Mouse (Mus musculus) forebrain, embryonic 12.5 days (tissue): ENCODE measurements around the gene Tssk2. TPM values are rescaled to one million over a fixed set of nuclear protein-coding genes. Genes with fewer than 3 reads are reported as not detected.
A peak's percentile ranks its signal among the peaks of the same experiment; 100 is the strongest.

Source experiments
- ATAC-seq: fragments of 200-750 bp; cut with Nextera tagmentation; 2 replicates; pipeline ENCODE4 v1.8.0; 2017; ENCODE audit warnings: moderate TSS enrichment; ENCODE audit not compliant: low FRiP score
- H3K27ac ChIP-seq: fragments of 300-500 bp; sonication (generic); 2 replicates; pipeline ENCODE4 v1.5.1; 2016; ENCODE audit warnings: mild to moderate bottlenecking
- H3K27me3 ChIP-seq: fragments of 300-500 bp; sonication (generic); 2 replicates; pipeline ENCODE4 v1.6.1; 2016; ENCODE audit warnings: mild to moderate bottlenecking
- H3K36me3 ChIP-seq: fragments of 300-500 bp; sonication (generic); replicated peaks from 2 replicates; pipeline ENCODE4 v1.6.1; 2016; ENCODE audit warnings: mild to moderate bottlenecking
- H3K4me1 ChIP-seq: fragments of 300-500 bp; sonication (generic); 2 replicates; pipeline ENCODE4 v1.6.1; 2016
- H3K4me2 ChIP-seq: fragments of 300-500 bp; sonication (generic); 2 replicates; pipeline ENCODE4 v1.6.1; 2016; ENCODE audit warnings: mild to moderate bottlenecking, moderate library complexity
- H3K4me3 ChIP-seq: fragments of 300-500 bp; sonication (generic); replicated peaks from 2 replicates; pipeline ENCODE4 v1.5.1; 2016; ENCODE audit warnings: mild to moderate bottlenecking
- H3K9ac ChIP-seq: fragments of 300-500 bp; sonication (generic); 2 replicates; pipeline ENCODE4 v1.6.1; 2016; ENCODE audit warnings: mild to moderate bottlenecking
- H3K9me3 ChIP-seq: fragments of 300-500 bp; sonication (generic); 2 replicates; pipeline ENCODE4 v1.6.1; 2016
- WGBS: fragments of 180-500 bp; shearing (Covaris S2); methylation state at CpG from one replicate; pipeline ENCODE4 v1.1.7; 2016; 5-methylcytosine and 5-hydroxymethylcytosine counted together
- polyA plus RNA-seq: library from polyadenylated mRNA; unstranded; fragments of >200 nt; fragmentation: Nextera tagmentation; extraction: Ambion mirVana; gene quantifications from 2 replicates; pipeline ENCODE4 v1.2.1, GENCODE M21; 2016

The Tssk2 gene
- polyA plus RNA-seq, 1 experiment from 2014 or later = not detected

DNA sequence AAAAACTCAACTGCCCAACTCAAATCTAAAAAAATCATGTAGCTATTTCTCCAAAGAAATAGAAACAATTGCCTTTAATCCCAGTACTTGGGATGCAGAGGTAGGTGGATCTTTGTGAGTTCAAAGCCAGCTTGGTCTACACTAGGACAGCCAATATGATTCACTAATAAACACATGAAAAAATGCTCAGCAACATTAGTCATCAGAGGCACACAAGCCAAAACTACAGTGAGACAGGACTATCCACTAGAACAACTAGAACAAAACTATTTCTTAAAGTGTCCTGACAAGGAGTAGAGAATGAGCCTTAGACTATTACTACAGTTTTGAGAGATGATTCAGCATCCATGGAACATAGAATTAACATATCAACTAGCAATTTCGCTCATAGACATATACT, 22.3 kb upstream of the Tssk2 start:
- Histone ChIP-seq H3K4me2 (no peak overlapping the region), H3K9ac (no peak overlapping the region), H3K9me3 (no peaks in the 10 kb centered on the region), H3K27ac (no peak overlapping the region), H3K27me3 (no peaks in the 10 kb centered on the region), H3K36me3 (peaks cover 30% of the 10 kb centered on the region), H3K4me1 (peaks cover 6% of the 10 kb centered on the region; the same call in 1 of the 2 replicates), H3K4me3 (no peak overlapping the region)
- no peak for ATAC-seq
- WGBS = 96% methylated on average over 1 of the region's 1 CpGs

DNA sequence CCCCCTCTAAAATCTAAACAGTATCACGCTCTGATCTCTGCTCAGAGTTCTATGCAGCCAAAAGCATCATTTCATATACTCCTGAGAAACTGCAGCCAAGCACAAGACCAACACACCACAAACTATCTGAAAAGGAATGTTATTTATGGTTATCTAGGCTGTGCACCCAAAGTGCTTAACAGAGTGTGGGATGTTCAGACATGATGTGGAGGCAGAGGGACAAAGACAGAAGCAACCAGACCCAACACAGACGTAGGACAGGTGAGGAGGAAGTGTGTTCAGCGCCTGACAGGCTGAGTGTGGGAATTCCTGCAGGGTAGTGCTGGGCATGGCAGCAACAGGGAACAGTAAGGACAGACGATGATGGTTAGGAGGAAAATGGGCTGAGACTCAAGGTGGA, 18.9 kb upstream of the Tssk2 start:
- no peaks in the 10 kb centered on the region for H3K9me3 ChIP-seq
- no peak overlapping the region for H3K27ac ChIP-seq
- no peak overlapping the region for H3K9ac ChIP-seq
- no peak for ATAC-seq
- no peaks in the 10 kb centered on the region for H3K27me3 ChIP-seq
- 94% methylated on average over 4 of the region's 4 CpGs for WGBS
- H3K4me1 ChIP-seq = no peaks in the 10 kb centered on the region
- H3K4me2 ChIP-seq = no peak overlapping the region
- H3K36me3 ChIP-seq = peaks cover 23% of the 10 kb centered on the region
- no peak overlapping the region for H3K4me3 ChIP-seq

DNA sequence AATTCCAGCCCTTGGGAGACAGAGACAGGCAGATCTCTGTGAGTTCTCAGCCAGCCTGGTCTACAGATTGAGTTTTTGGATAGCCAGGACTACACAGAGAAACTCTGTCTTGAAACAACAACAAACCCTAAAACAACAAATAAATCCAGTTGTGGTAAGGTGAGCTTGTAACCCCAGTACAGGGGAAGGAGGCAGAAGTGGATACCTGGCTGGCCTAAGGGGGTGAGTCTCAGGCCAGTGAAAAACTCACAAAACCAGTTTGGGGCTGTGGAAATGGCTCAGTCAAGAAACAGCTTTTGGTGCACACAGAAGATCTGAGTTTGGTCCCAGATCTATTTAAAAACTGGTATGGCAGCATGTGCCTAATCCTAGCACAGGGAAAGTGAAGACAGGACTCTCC, 16.2 kb upstream of the Tssk2 start:
- Histone ChIP-seq H3K9ac (no peak overlapping the region), H3K27me3 (no peaks in the 10 kb centered on the region), H3K36me3 (peaks cover 30% of the 10 kb centered on the region), H3K27ac (no peak overlapping the region), H3K4me1 (peaks cover 12% of the 10 kb centered on the region), H3K4me2 (no peak overlapping the region), H3K9me3 (no peaks in the 10 kb centered on the region), H3K4me3 (no peak overlapping the region)
- no peak for ATAC-seq

DNA sequence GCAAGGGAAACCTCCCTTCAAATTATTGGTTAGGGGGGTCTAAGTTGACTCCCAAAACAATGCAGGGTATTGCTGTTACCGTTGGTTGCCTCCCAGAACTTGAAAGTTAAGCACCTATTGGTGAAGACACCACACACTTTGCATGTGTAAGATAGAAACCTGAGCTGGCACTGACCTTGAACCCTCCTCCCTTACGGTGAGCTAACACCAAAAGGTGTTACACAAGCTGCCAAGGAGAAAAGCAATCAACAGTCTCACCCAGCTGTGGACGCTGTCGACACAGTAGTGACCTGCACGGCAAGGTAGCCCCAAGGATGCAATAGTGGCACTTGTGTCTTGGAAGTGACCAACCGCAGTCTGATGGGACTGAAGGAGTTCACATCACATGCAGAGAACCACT, 14.3 kb upstream of the Tssk2 start:
- H3K27me3 ChIP-seq = no peaks in the 10 kb centered on the region
- peaks cover 30% of the 10 kb centered on the region for H3K36me3 ChIP-seq
- whole genome bisulfite sequencing = 97% methylated on average over 6 of the region's 6 CpGs
- no peak for ATAC-seq
- H3K4me3 ChIP-seq = no peak overlapping the region
- H3K9ac ChIP-seq = no peak overlapping the region
- no peaks in the 10 kb centered on the region for H3K9me3 ChIP-seq
- H3K4me1 ChIP-seq = peaks cover 12% of the 10 kb centered on the region
- H3K27ac ChIP-seq = no peak overlapping the region
- H3K4me2 ChIP-seq = no peak overlapping the region

DNA sequence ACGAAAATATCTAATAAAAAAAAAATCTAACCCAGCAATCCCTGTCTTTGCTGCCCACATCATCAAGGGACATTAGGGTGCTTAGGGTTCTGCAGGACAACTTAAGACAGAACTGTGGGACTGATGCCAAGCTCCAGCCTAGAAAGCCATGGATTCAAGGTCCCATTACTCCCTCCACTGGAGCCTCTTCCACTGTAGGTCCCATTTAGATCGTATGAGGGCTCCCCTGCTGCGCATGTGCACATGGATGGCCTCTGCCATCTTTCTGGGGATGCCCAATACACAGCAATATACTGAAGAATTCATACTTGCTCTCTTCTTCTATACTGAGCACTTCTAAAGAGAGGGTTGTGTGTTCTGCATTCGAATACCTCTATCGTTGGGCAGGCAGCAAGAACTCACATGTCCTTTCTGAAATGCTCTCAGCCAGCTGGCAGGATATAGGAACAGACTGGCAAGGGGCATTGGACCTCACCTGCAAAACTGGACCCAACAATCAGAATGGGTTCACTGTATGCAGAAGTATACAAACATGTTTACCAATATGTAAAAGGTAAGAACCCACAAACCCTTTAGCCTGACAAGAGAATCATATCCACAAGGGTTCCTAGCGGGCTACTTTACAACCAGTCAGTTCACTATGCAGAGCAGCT, 8.6 kb upstream of the Tssk2 start:
- peaks cover 34% of the 10 kb centered on the region for H3K4me1 ChIP-seq
- H3K4me2 ChIP-seq = peak overlapping the region; percentile 82
- WGBS = 82% methylated on average over 6 of the region's 6 CpGs
- peak overlapping the region; percentile 98 for H3K9ac ChIP-seq
- H3K27me3 ChIP-seq = no peaks in the 10 kb centered on the region
- H3K4me3 ChIP-seq = peak overlapping the region; percentile 93
- ATAC-seq = no peak
- H3K9me3 ChIP-seq = no peaks in the 10 kb centered on the region
- no peak overlapping the region for H3K27ac ChIP-seq
- H3K36me3 ChIP-seq = peaks cover 4% of the 10 kb centered on the region; the same call in 1 of the 2 replicates

DNA sequence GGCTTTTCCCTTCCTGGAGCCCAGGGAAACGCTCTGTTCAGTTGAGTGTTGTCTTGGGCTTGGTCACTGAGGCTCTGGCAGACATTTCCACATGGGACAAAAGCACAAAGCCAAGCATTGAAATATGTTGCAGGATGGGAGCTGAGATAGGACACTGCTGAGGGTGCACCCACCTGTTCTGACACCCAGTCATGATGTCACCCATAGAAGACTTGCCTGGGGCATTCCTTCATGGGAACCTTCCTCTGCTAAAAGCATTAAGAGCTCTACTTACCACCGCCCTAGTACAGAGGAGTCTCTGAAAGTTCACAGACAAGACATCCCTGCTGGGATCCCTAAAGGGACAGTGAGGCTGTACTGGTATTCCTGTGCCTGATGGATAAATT, 8.1 kb upstream of the Tssk2 start:
- Histone ChIP-seq H3K27ac (no peak overlapping the region), H3K4me2 (peak overlapping the region; percentile 82)
- WGBS = 59% methylated on average over 2 of the region's 2 CpGs

DNA sequence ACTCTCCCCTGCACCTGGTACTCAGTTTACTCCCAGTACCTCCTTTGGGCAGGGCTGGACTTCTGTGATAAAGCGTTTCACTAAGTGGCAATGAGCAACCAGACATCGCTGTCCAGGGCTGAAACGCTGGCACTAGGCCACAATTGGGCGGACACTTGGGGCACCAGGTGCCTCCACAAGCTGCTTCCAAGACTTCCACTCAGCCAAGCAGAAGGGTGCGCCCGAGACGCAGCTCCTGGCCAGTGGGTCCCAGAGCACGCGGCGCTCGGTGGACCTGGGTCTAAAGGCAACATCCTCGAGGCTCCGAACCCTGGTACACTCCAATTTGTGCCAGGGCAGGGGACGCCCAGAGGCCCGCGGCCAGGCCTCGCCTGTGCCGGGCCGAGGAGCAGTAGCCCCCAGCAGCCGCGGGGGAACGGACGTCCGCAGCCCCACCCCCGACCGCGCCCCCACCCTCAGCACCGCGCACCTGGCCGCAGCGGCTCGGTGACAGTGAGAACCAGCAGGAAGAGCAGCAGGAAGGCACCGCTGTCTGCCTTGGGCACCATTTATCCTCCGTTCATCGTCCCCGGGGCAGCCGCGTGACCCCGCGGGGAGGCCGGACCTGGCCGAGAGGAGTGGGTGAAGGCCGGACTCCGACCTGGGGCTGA, 7.4 kb upstream of the Tssk2 start:
- ATAC-seq = peak; percentile 65; the same call in 1 of the 2 replicates
- H3K36me3 ChIP-seq = 0 out of 2 replicates have a peak, but pooled peaks cover 2% of the 10 kb centered on the region
- peak overlapping the region; percentile 82 for H3K4me2 ChIP-seq
- H3K27me3 ChIP-seq = no peaks in the 10 kb centered on the region; the same call in 1 of the 2 replicates
- H3K4me1 ChIP-seq = peaks cover 29% of the 10 kb centered on the region
- H3K4me3 ChIP-seq = peak overlapping the region; percentile 93
- peak overlapping the region; percentile 98 for H3K9ac ChIP-seq
- H3K27ac ChIP-seq = peak overlapping the region; percentile 95
- H3K9me3 ChIP-seq = no peaks in the 10 kb centered on the region
- WGBS = under 1% methylated on average over 44 of the region's 44 CpGs

More for the DNA sequence above, 8.1 kb upstream of the Tssk2 start:
- Histone ChIP-seq H3K9me3 (no peaks in the 10 kb centered on the region), H3K9ac (peak overlapping the region; percentile 98), H3K36me3 (0 out of 2 replicates have a peak, but pooled peaks cover 4% of the 10 kb centered on the region), H3K4me1 (peaks cover 34% of the 10 kb centered on the region), H3K27me3 (no peaks in the 10 kb centered on the region), H3K4me3 (peak overlapping the region; percentile 93)
- ATAC-seq = no peak

DNA sequence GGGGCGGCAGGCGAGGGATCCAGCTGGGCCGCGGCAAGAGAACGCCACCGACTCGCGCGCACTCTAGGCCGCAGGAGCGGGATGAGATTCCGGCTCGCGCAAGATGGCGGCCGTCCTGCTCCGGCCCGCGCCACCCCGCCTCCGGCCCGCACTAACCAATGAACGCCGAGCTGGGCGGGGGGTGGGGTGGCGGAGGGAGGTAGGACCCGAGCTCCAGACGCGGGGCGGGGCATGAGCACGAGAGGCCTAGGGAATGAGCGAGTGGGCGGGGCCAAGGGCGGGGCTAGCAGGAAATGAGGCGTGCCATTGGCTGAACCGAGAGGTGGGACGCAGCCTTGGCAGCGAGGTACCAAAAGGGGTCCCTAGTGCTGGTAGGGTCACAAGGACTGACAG, 6.9 kb upstream of the Tssk2 start, which contains the start of gene Gm20518:
TSS of gene Gm20518 (minus strand) at position 105 of the 393 bp plus-strand sequence.
- no peaks in the 10 kb centered on the region; the same call in 1 of the 2 replicates for H3K27me3 ChIP-seq
- H3K4me3 ChIP-seq = peak within 1 kb of the TSS; percentile 93
- WGBS = 1% methylated on average over 29 of the region's 38 CpGs
- H3K9ac ChIP-seq = peak within 1 kb of the TSS; percentile 98
- peak; percentile 98 for ATAC-seq
- H3K27ac ChIP-seq = peak within 1 kb of the TSS; percentile 95
- peaks cover 26% of the 10 kb centered on the region for H3K4me1 ChIP-seq
- H3K4me2 ChIP-seq = peak within 1 kb of the TSS; percentile 82
- no peaks in the 10 kb centered on the region for H3K9me3 ChIP-seq
- no peaks in the 10 kb centered on the region for H3K36me3 ChIP-seq

DNA sequence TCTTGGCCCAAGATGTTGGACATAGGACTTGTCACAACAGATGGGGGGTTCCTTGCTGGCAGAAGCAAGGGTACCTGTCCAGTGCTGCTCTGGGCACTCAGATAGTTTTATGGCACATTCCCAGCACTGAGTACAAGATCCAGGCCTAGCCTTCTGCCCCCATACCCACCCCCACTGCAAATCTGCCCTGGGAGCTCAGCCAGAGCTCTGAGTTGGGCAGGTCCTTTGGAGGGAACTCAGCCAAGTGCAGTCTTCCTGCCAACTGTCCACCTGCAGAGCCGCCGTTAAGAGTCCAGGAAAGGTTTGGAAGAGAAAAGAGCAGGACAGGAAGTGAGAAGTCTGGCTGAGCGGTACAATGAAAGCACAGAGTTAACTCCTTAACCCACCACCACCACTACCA, 5.8 kb upstream of the Tssk2 start:
- peaks cover 22% of the 10 kb centered on the region for H3K4me1 ChIP-seq
- H3K9ac ChIP-seq = no peak overlapping the region
- no peak overlapping the region for H3K4me3 ChIP-seq
- WGBS = 89% methylated on average over 3 of the region's 3 CpGs
- H3K27me3 ChIP-seq = no peaks in the 10 kb centered on the region; the same call in 1 of the 2 replicates
- no peak for ATAC-seq
- H3K9me3 ChIP-seq = no peaks in the 10 kb centered on the region
- H3K36me3 ChIP-seq = no peaks in the 10 kb centered on the region
- no peak overlapping the region for H3K27ac ChIP-seq
- no peak overlapping the region for H3K4me2 ChIP-seq

DNA sequence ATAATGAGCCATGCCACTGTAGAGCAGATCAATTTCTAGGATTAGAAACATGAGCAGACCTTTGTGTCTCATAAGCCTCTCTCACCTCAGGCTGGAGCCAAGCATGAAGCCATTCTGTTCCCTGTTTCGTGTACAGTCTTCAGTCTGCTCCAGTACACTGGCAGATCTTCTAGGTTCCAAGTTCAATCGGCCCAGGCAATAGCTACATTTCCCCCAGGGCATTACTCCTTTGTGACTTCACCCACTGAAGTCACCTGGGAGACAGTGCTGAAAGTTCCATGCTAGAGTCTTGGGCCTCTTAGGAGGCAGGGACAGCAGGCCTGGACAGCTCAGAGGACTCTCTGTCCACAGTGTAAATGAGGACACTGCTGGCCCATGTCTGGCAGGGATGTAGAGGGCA, 4.5 kb upstream of the Tssk2 start, which contains the start of gene Tssk1:
TSS of gene Tssk1 (plus strand) at position 301 of the 400 bp plus-strand sequence.
- Histone ChIP-seq H3K9ac (no peak within 1 kb of the TSS), H3K27ac (no peak within 1 kb of the TSS), H3K4me1 (peaks cover 22% of the 10 kb centered on the region), H3K27me3 (no peaks in the 10 kb centered on the region; the same call in 1 of the 2 replicates), H3K4me3 (no peak within 1 kb of the TSS), H3K9me3 (no peaks in the 10 kb centered on the region), H3K36me3 (peaks cover 12% of the 10 kb centered on the region), H3K4me2 (no peak within 1 kb of the TSS)
- no peak for ATAC-seq
- 85% methylated on average over 2 of the region's 2 CpGs for WGBS

DNA sequence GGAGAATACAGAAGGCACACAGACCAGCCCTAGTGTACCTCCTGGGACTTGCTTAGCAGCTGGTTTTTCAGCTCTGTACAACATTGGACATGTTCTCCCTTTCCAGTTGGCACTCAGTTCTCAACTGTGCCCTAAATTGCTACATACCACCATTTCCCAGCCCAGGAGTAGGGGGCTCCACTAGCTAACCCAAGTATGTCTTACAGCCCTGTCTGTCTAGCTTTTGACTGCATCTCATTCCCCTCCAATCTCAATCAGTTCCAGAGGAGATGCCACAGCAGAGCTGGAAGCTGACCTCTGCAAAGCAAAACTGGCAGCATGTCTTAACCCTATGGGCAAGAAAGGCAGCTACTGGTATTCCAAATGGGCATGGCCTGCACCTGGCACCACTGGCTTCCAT, 2.3 kb upstream of the Tssk2 start:
- no peaks in the 10 kb centered on the region for H3K9me3 ChIP-seq
- no peaks in the 10 kb centered on the region; the same call in 1 of the 2 replicates for H3K27me3 ChIP-seq
- peaks cover 8% of the 10 kb centered on the region for H3K4me1 ChIP-seq
- no peak overlapping the region for H3K4me3 ChIP-seq
- H3K27ac ChIP-seq = no peak overlapping the region
- H3K9ac ChIP-seq = no peak overlapping the region
- H3K4me2 ChIP-seq = no peak overlapping the region
- H3K36me3 ChIP-seq = peaks cover 34% of the 10 kb centered on the region
- no peak for ATAC-seq

DNA sequence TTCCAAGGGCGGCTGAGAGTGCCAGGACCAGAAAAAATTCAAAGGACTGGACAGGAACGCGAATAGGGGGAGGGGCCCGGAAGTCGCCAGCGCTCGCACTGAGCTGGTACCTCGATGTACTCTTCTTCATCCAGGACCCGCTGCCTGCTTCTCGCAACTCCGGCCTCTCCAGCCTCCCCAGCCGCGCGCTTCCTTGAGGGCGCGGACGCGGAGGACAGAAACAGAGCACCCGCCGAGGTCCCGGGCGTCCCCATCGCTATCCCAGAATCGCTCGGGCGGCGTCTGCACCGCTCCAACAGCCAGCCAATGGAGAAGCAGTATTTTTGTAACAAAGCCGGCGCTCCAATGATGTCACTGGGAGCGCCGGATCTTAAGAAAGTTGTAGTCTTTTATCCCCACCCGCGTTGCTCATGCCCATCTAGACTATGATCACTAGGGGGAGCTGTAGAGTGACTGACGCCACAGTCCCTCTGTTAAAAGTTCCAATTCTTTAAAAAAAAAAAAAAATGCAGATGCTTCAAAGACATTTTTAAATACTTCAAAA, 12.7 kb downstream of the Tssk2 start, which contains the start of gene Ess2:
TSS of gene Ess2 (minus strand) at position 297 of the 544 bp plus-strand sequence.
- whole genome bisulfite sequencing = under 1% methylated on average over 35 of the region's 35 CpGs
- H3K27ac ChIP-seq = 0 out of 2 replicates have a peak within 1 kb of the TSS, but pooled peaks have one; percentile 27

More for the DNA sequence above, 12.7 kb downstream of the Tssk2 start, which contains the start of gene Ess2:
- Histone ChIP-seq H3K9ac (peak within 1 kb of the TSS; percentile 80), H3K4me3 (peak within 1 kb of the TSS; percentile 65), H3K27me3 (peaks cover 45% of the 10 kb centered on the region), H3K36me3 (peaks cover 33% of the 10 kb centered on the region), H3K9me3 (no peaks in the 10 kb centered on the region), H3K4me1 (peaks cover 20% of the 10 kb centered on the region), H3K4me2 (peak within 1 kb of the TSS; percentile 95)
- peak; percentile 95 for ATAC-seq
